Mouse (Mus musculus) ovary, postnatal 14 days (tissue): Measurements from ENCODE around the gene Cdcp2.

Experiments
- DNase-seq: peaks from one replicate; pipeline ENCODE4 v3.0.0; 2022; ENCODE audit warnings: low spot score

Gene Cdcp2

GRCm38 (mm10) chr4:107096841-107097373 is at the start of gene Cdcp2:
Gene Cdcp2 (plus strand): TSS chr4:107096891.
- no peak for DNase-seq

GRCm38 (mm10) chr4:107047806-107048205 is 48.9 kb upstream of the Cdcp2 start:
- peak; percentile 13 for DNase-seq

DNA sequence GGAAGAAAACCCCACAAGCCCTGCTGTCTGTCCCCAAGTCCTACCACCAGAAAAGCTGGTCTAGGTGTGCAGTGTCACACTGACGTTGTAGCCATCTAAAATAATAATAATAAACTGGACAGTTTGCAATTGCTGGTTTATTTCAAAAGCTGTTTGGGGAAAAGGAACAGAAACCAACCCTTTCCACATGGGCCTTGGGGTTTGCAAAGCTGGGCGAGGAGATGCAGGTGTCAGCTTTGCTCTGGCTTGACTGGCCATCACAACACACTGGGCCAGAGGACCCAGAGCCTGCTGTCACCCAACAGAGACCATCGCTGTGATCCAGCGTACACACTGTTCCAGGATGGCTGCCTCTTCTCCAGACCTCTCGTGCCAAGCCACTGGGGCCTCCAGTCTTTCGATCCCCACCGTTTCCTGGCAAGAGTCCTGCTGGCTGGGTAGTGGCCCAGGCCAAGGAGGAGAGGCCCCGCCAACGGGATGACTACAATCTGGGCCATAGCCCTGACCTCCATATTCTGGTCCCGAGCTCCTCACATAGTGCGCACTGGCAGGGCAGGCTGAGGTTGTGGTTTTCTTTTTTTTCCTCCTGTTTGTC is 48.0 kb upstream of the Cdcp2 start:
- DNase-seq = peak; percentile 23

DNA sequence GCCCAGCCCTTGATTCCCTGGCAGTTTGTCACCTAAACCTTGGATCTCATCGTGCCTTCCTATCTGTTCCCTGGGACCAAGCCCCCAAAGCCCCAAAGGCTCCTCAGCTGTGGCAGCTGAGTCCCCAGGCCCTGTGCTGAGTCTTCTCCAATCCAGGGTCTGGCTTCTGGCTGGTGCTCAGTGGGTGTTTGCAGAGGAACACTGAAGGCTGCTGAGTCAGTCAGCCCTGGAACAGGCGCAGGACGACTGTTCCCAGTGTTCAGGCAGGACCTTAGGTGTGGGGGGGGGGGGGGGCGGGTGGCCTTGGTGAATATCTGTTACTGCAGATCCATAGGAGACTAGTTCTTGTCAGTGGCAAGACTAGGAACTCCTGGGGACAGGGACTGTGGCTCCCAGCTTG is 44.8 kb upstream of the Cdcp2 start:
- no peak for DNase-seq

DNA sequence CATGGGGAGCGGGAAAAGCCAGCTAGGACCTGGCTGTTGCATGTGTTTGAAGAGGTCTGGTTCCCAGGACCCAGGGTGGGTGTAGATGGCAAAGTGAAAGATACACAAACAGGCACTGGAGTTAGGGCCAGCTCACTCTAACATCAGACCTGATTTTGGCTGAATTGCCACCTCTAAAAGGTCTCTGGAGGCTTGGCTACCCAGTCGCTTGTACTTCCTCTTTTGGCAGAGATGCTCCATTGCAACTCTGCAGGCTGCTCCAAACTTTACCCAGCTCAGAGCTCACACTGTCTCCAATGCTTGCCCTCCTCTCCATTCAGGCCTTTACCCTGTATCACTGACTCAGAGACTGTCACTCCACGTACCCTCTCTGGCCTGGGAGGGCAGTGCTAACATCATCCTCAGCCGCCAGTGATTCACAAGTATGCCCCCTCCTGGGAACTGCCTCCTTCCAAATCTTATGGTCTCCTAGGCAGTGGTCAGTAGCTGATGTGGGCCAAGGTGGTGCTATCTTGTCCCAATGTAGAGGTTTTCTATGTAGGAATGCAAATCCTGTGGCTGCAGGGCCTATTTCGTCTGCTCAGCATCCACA is 43.6 kb upstream of the Cdcp2 start:
- no peak for DNase-seq

DNA sequence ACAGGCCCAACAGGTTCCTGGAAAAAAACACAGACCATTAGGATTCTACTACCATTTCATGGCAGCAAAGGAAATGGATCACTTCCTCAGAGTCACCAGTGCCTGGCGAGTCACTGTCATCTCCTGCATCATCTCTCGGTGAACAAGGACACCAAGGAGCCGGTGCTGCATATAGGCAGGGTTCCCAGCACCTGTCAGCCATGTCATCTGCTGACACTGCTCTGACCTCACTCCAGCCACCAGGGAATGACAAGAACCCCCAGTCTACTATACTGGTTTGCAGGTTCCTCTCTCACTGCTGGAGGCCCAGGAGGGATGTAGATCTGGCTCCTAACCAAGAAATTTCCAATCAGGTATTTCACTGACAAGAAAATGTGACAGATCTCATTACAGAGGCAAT is 40.6 kb upstream of the Cdcp2 start:
- no peak for DNase-seq

DNA sequence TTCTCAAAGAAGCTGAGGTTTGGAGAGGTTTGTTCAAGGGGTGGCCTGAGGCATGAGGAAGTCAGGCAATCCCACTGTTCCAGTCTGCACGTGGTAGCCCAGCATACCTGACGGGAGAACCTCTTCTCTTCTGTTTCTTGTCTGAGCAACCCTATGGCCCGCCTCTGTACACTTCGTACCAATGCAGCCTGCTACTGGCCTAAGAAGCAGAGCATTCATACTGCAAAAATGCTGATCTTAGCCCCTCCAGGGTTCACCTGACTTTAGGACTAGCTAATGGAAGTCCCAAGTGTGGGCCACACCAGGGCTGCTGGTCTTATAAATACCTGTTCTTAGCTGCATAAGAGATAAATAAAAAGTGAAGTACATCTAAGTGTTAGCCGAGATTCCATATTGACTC is 38.3 kb upstream of the Cdcp2 start:
- DNase-seq = no peak

GRCm38 (mm10) chr4:107058781-107059180 is 37.9 kb upstream of the Cdcp2 start:
- no peak for DNase-seq

- DNase-seq = no peak
Measured at GRCm38 (mm10) chr4:107061560-107061959, 35.1 kb upstream of the Cdcp2 start.

DNA sequence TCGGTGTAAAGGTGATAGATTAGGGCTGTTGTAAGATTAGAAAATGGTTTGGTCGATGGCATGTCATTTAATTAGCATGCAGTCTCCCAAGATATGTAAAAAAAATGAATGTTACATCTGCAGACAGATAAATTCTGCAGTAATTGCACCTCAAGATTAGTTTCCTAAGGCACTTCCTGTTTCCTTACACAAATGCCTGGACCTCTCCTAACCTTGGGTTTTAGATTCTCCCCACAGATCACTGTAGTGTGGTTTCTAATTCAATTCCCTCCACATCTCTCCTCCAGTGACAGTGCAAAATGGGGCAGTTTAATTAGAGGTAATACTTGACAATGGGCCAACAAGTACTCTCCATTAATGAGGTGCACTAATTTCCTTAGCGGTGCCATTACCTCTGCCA is 33.5 kb upstream of the Cdcp2 start:
- no peak for DNase-seq

DNA sequence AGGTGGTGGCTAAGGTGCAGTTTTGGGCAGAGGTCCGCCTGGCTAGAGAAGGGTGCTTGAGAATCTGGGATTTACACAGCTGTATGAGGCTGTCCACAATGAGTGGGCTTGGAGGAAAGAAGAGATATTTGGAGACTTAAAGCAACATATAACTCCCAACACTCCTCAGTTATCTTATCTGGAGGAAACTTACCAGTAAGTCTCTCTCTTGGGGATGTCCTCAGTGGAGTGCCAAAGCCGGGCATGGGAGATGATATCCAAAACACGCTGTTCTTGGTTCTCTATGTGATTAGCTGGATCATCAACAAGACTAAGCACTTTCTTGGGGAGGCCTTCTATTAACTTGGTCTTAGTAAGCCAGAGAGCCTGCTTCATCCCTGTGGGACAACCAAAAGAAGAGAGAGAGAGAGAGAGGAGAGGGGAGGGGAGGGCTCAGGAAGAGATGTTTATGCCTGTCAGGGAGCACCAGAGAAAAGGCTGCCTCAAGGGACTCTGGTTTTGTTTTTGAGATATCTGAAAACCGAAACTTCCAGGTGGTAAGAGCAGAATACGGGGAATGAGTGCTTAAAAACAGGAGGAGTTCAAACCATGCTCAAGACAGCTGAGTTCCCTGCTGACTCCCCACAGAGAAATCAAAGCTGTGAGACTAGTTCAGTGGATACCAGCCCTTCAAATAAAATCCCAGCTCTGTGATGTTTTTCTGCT is 32.1 kb upstream of the Cdcp2 start:
- DNase-seq = no peak

- peak; percentile 98 for DNase-seq
Measured at GRCm38 (mm10) chr4:107066252-107067124, 30.2 kb upstream of the Cdcp2 start, which contains the start of the genes Mrpl37 and Cyb5rl. Gene Mrpl37 (minus strand): TSS chr4:107066868. Gene Cyb5rl (plus strand): TSS chr4:107066988.

GRCm38 (mm10) chr4:107067151-107067840 is 29.4 kb upstream of the Cdcp2 start:
- DNase-seq = peak; percentile 29

DNA sequence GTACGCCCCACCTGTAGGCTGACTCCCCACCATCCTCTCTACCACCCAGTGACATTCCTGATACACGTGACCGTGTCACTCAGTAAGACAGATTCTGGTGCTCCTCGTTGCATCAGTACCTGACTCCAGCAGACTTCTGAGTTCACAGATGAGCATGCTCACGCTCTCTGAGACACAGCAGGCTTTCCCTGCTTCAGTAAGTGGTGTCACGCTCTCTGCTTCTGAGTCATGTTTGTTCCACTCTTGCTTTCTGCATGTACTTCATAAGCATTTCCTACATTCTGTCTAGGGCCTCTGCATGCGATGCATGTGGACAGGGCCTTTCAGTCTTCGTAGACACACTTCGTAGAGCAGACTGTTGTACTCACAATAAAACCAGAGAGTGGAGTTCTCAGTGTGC is 24.3 kb upstream of the Cdcp2 start:
- no peak for DNase-seq

- no peak for DNase-seq
Measured at GRCm38 (mm10) chr4:107075456-107075855, 21.2 kb upstream of the Cdcp2 start.

GRCm38 (mm10) chr4:107078894-107079293 is 17.8 kb upstream of the Cdcp2 start:
- DNase-seq = no peak

DNA sequence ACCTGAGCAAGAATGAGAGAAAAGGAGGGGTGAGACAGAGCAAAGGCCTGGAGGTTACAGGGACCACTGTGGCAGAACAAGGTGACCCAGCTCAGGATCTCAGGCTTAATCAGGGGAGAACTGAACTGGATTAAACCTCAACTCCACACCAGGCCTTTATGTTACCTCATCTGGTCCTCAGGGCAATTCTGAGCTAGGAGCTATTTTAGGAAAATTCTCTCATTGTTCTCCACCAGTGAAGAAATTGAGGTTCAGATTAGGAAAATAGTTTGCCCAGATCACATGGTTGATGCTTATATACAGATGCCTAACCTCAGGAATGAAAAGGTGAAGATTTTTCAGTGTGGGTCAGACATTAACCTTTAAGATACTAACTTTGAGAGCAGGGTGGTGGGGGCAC is 17.0 kb upstream of the Cdcp2 start:
- DNase-seq = no peak

GRCm38 (mm10) chr4:107082185-107082584 is 14.5 kb upstream of the Cdcp2 start:
- DNase-seq = no peak

GRCm38 (mm10) chr4:107083126-107083525 is 13.6 kb upstream of the Cdcp2 start:
- DNase-seq = no peak

DNA sequence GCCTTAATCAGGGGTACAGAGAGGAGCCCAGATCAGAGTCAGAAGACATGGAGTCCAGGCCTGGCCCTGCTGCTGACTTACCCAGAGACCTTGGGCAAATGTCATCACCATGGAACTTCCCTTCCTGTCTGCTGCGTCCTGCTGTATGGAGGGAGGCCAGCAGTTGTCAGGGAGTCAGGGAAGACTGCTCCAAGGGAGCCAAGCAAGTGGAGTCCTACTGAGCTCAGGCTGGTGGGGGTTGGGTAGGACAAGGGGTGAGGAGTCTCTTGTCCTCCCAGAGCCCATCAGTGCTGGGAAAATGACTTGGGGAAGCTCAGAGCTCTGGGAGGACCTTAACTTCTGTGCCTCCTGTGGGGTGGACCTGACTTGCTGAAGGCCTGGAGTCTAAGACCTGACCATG is 12.3 kb upstream of the Cdcp2 start:
- DNase-seq = no peak

DNA sequence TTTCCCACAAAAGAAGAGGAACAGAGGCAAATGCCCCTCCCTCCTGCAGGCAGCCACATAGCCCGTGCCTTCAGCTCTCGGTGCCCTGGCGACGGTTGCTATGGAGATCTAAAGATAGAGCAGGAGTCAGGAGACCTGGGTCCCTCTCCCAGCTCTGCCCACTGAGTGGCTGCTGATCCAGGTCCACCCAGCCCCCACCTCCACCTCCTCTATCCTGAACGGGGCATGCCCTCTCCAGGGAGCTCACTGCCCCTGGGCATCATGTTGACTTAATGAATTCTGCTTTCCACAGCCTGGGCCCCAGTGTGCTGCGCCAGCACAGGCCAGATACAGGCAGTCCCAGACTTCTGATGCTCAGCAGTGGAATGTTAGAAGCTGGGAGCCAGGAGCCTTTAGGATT is 11.8 kb upstream of the Cdcp2 start:
- DNase-seq = no peak

DNA sequence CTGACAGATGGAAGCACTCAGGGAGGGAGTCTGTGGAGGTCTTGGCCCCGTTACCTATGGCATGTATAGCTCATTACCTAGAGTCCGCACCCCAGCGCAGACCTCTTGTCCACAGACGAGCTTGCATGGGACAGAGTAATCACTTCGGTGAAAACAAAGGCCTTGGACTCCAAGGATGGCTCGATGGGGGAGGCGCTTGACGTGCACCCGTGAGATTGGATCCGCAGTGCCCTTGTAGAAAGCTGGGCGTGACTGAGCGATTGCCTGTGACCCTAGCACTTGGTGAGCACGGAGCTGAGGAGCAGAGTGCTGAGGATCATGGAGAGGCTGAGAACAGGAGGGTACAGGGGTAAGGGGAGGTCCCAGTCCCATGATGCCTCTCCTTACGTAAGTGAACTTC is 5.0 kb upstream of the Cdcp2 start:
- no peak for DNase-seq
